Mouse (Mus musculus): ENCODE results near the gene Tamm41.

Tamm41 gene

GRCm38 (mm10) chr6:114970386-114970785 lies 67.3 kb downstream of the Tamm41 start:
- no peak for DNase-seq

- DNase-seq: peak; percentile 84
Observed at GRCm38 (mm10) chr6:114969213-114970120, 68.2 kb downstream of the Tamm41 start, which contains the start of gene Vgll4. Gene Vgll4, minus strand, starts transcription at chr6:114969994.

GRCm38 (mm10) chr6:114968361-114969212 lies 69.1 kb downstream of the Tamm41 start:
- DNase-seq: peak; percentile 96

- no peak for DNase-seq
Observed at GRCm38 (mm10) chr6:114967623-114968022, 70.1 kb downstream of the Tamm41 start.

GRCm38 (mm10) chr6:114966396-114967154 lies 71.1 kb downstream of the Tamm41 start:
- DNase-seq: no peak

- no peak for DNase-seq
Observed at GRCm38 (mm10) chr6:114965802-114966201, 71.9 kb downstream of the Tamm41 start.

GRCm38 (mm10) chr6:114965396-114965795 lies 72.3 kb downstream of the Tamm41 start:
- no peak for DNase-seq

GRCm38 (mm10) chr6:114964235-114964634 lies 73.4 kb downstream of the Tamm41 start:
- no peak for DNase-seq

- DNase-seq: no peak
Observed at GRCm38 (mm10) chr6:114963636-114964035, 74.0 kb downstream of the Tamm41 start.

GRCm38 (mm10) chr6:114961276-114962068 lies 76.2 kb downstream of the Tamm41 start:
- no peak for DNase-seq

- no peak for DNase-seq
Observed at GRCm38 (mm10) chr6:114959012-114959398, 78.7 kb downstream of the Tamm41 start.

- DNase-seq: no peak
Observed at GRCm38 (mm10) chr6:114958249-114959011, 79.2 kb downstream of the Tamm41 start.

GRCm38 (mm10) chr6:114957756-114958155 lies 79.9 kb downstream of the Tamm41 start:
- DNase-seq: no peak

- DNase-seq: no peak
Observed at GRCm38 (mm10) chr6:114954496-114954895, 83.2 kb downstream of the Tamm41 start.

All from kidney, adult 9 months (tissue).